Mouse (Mus musculus) spleen, embryonic (tissue): ENCODE data around the gene Oprd1.

Source experiments
- CTCF ChIA-PET: fragments of 350-600 bp; sonication (Branson Sonifier 250); formaldehyde crosslinking; loops from one replicate; lab custom pipeline; 2022; lab: Charles Lee

Gene Oprd1

DNA sequence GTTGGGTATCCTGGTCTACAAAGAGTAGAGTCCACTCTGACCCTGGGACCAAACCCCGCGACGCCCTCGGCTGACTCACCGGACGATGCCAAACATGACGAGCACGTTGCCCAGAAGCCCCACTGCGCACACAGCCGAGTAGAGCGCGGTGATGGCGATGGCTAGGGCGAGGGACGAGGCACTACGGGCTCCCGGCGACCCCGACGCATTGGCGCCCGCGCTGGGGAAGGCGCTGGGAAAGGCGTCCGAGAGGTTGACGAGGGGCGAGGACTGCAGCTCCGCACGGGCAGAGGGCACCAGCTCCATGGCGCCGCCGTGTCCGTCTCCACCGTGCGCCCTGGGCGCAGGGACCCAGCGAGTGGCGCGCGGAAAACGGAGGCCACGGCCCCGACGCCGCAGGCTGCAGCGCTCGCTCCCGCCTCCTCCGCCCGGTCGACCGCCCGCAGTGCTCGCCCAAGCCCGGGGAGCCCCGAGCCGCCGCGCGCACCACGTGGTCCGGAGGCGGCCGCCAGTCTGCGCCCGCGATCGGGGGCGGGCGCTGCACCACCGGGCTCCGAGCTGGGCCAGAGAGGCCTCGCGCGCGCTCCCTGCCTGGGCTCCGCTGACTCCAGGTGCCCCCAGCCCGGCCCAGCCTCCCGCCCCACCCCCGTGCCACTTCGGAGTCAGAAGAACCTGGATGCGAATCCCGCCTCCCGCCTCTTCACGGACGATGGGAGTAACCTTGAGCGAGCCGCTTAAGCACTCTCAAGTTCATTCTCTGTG, at the start of gene Oprd1:
TSS of gene Oprd1 (minus strand) at position 407 of the 762 bp plus-strand sequence.
- CTCF ChIA-PET = no interaction called here

- CTCF ChIA-PET = interaction anchor here (0.8 kb wide), 1 partner anchor 123 kb away, joined by 4 read pairs; no protein-coding TSS in a partner anchor
These were observed 43.6 kb upstream of the Oprd1 start for GRCm38 (mm10) chr4:132187826-132188401.

DNA sequence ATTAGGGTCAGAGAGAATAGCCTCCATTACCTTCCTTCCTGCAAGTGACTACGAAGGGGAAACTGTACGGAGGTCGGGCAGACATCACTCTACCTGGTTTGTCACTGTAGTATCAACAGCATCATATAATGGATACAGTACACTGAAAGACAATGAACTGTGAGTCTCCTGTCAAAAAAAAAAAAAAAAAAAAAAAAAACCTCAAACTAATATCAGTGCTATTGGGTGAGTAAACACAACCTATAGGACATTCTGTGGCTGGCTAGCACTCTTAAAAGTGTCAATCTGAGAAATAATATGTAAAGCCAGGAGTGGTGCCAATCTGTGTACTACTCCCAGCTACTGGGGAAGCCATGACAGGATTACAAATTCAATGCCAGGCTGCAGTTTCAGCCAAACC, 38.9 kb upstream of the Oprd1 start:
- CTCF ChIA-PET = no interaction called here

GRCm38 (mm10) chr4:132181721-132182658, 37.7 kb upstream of the Oprd1 start:
- CTCF ChIA-PET = interaction anchor here (1.0 kb wide), 1 partner anchor 94 kb away, joined by 5 read pairs; no protein-coding TSS in a partner anchor

GRCm38 (mm10) chr4:132180710-132181109, 36.4 kb upstream of the Oprd1 start:
- CTCF ChIA-PET = no interaction called here

DNA sequence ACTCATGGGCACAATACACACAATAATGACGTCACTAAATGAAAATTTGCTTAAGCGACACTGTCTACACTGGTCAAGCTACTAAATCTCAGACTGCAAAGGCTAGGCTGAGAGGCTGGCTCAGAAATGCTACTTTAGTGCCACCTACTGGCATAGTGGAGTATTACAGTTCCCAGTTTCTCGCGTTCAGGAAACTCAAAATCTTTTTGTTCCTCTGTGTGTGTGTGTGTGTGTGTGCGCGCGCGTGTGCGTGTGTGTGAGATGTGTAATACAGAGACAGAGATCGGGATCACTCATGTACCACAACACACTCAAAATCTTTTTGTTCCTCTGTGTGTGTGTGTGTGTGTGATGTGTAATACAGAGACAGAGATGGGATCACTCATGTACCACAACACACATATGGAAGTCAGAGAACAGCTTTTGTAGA, 34.4 kb upstream of the Oprd1 start:
- CTCF ChIA-PET = interaction anchor here (0.7 kb wide), 1 partner anchor 68 kb away, joined by 4 read pairs; no protein-coding TSS in a partner anchor

DNA sequence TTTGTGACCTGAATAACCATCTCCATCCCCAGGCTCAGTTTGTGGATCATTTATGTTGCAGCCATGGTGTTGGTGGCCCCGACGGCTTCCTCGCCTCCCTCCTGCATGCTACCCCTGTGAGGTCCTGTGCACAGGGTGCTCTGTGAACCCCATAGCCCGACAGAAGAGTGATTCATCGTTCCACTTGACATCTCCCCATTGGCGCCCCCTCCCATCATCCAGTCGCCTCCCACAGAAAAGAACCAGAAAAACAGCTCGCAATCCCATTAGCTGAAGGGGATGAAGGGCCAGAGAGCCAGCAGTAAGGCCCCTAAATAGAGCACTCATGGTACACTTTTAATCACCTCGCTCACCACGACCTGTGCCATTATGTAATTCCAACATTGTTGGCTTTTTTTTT, 32.2 kb upstream of the Oprd1 start:
- CTCF ChIA-PET = interaction anchor here (0.6 to 0.7 kb wide), 2 partner anchors 201 to 430 kb away, joined by 4 to 7 read pairs; no protein-coding TSS in a partner anchor

DNA sequence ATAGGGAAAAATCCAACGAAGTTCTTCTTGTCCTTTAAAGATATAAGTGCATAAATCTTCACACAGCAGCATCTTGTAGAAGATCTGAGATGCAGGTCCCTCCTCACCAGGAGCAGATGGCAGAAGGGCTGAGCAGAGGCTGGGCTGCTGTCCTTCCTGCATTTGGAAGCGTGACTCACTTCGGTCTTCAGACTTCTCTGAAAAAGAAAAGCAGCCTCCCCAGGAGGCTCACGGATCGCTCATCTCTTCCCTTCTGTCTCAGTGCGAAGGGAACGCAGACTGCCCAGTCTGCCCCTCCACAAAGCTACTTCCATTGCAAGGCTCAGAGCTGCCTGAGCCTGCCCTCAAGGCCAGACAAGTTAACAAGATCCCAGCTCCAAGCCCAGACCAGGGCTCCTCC, 26.6 kb upstream of the Oprd1 start:
- CTCF ChIA-PET = interaction anchor here (0.7 kb wide), 1 partner anchor 434 kb away, joined by 13 read pairs; no protein-coding TSS in a partner anchor

GRCm38 (mm10) chr4:132169761-132170160, 25.5 kb upstream of the Oprd1 start:
- CTCF ChIA-PET = no interaction called here

GRCm38 (mm10) chr4:132169271-132169670, 25.0 kb upstream of the Oprd1 start:
- CTCF ChIA-PET = no interaction called here

GRCm38 (mm10) chr4:132167436-132167835, 23.1 kb upstream of the Oprd1 start:
- CTCF ChIA-PET = no interaction called here

GRCm38 (mm10) chr4:132166350-132167290, 22.3 kb upstream of the Oprd1 start:
- CTCF ChIA-PET = interaction anchor here (0.7 kb wide), 1 partner anchor 252 kb away, joined by 3 read pairs; no protein-coding TSS in a partner anchor

- CTCF ChIA-PET = interaction anchor here (0.7 kb wide), 1 partner anchor 1275 kb away, joined by 18 read pairs; no protein-coding TSS in a partner anchor
These were observed 21.4 kb upstream of the Oprd1 start for GRCm38 (mm10) chr4:132165691-132166090.

DNA sequence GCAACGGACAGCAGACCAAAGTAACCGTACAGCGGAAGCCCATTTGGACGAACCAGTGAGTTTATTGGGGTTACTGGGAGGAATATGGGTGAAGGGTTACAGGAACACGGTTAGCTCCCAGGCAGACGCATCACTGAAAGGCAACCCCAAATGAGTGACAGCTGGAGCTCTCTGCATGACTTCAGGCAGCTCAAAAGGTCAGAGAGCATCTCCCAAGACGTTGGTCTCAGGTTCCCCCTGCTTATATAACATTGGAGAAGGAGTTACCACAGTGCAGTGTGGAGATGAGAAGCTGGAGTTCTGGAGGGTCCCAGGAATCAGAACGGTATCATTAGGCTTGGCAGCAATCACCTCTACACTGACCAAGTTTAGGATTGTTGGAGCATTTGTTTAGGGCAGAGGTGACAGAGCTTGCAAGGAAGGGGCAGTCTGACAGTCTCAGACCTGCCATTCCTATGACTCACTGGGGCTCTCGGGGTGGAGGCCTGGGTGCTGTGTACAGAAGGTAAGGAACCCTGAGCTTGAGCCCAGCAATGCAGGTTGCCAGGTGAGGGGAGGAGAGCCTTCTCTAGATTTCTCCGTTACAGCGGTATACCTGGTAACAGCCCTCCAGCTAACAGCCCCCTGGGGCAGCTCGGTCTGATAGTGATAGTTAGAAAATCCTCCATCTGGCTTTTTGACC, 12.8 kb upstream of the Oprd1 start:
- CTCF ChIA-PET = no interaction called here

GRCm38 (mm10) chr4:132154877-132155670, 10.8 kb upstream of the Oprd1 start:
- CTCF ChIA-PET = no interaction called here

- CTCF ChIA-PET = no interaction called here
These were observed 7.4 kb upstream of the Oprd1 start for GRCm38 (mm10) chr4:132151673-132152072.

DNA sequence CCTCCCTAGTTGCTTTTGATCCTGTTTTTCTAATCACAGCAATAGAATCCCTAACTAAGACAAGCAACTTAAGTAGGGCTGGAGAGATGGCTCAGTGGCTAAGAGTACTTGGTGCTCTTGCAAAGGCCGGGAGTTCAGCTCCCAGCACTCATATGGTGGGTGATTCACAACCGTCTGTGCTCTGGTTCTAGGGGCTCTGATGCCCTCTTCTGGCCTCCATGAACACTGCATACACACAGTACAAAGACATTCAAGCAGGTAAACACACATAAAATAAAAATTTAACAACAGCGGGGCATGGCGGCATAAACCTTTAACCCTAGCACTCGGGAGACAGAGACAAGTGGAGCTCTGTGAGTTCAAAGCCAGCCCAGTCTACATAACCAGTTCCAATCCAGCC, 1.9 kb upstream of the Oprd1 start:
- CTCF ChIA-PET = no interaction called here

DNA sequence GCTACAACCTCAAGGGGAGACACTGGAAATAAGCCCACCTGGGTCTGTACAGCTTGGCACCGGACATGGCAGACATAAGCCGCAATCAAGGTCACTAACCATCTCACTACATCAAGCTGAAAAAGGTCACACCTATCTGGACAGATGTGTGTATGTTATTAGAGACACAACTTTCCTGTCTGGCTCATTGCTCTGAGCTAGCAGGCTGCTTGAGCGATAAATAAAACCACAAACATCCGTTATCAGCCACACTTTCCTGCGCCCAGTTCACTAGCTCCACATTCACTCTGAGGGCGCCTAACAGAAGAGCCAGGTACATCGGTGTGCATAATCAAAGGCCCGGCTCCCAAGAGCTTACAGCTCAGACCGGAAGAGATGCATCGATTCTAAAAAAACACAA, 806 bp upstream of the Oprd1 start:
- CTCF ChIA-PET = interaction anchor here (0.5 kb wide), 2 partner anchors 29 to 32 kb away, joined by 3 to 4 read pairs; no protein-coding TSS in a partner anchor

DNA sequence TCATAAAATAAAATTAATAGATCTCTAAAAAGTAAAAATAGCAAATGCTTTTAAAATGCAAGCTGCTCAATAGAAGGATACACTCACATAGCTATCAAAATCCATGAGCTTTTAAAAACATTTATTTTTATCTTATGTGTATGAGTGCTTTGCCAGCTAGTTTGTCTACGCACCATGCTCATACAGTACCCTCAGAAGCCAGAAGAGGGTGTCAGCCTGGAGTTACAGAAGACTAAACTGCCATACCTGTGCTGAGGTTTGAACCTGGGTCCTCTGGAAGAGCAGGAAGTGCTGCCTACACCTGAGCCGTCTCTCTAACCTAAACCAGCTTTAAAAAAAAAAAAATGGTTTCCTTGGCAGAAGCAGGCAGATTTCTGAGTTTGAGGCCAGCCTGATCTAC, 5.6 kb downstream of the Oprd1 start:
- CTCF ChIA-PET = no interaction called here
